Mouse (Mus musculus) liver, adult (tissue): ENCODE measurements around the gene Sbno2.

ENCODE experiments used
- GATA4 ChIP-seq: IDR thresholded peaks from 2 replicates; pipeline ENCODE4 v1.6.1; 2014; ENCODE audit warnings: mild to moderate bottlenecking, low read length; ENCODE audit not compliant: insufficient replicate concordance

Gene Sbno2

DNA sequence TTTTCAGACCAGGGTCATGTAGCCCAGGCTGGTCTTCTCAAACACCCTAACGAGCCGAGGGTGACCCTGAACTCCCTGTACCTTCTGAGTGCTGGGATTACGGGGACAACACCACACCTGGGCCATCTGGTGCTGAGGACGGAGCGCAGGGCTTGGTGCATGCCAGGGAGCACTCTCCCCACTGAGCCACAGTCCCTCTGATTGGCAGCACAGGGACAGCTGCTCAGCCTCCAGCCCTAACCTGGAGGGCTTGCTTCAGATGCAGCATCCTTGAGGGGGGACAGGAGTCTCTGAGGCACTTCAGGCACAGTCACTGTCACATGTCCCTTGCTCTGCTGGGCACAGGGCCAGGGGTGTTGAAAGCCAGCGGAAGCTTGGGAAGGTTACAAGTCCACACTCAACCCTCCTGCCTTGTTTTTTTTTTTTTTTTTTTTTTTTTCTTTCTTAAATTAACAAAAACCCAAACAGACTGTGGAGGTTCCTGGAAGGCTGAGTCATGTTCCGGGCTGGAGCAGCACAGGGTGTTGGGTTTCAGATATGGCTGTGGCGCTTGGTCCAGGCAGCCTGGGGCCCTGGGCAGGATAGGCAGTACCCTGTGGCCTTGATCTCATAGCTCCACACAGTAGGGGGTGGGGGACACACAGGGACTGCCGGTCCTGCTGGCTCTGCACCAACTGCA lies 34.4 kb downstream of the Sbno2 start:
- peak; percentile 75; the same call in 1 of the 2 replicates for TF ChIP-seq GATA4

- no peak for TF ChIP-seq GATA4
These were observed 35.4 kb downstream of the Sbno2 start for GRCm38 (mm10) chr10:80069948-80070450.

DNA sequence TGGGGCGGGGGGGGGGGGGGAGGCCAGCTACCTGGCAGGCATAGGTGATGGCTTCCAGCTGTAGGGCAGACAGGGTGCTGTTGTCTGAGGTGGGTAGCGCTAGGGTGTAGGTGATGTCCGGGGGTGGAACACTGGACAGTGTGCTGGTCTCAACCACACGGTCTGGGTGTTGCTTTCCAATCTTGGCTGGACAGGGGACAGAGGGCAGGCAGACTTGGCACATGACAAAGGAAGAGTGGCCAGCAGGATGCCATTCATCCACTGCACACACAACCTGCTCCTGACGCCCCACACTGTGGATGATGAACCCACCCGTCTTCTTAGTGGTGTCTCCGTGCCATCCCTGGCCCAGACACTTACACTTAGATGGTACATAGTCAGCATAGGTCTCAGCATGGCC lies 36.1 kb downstream of the Sbno2 start:
- no peak for TF ChIP-seq GATA4

DNA sequence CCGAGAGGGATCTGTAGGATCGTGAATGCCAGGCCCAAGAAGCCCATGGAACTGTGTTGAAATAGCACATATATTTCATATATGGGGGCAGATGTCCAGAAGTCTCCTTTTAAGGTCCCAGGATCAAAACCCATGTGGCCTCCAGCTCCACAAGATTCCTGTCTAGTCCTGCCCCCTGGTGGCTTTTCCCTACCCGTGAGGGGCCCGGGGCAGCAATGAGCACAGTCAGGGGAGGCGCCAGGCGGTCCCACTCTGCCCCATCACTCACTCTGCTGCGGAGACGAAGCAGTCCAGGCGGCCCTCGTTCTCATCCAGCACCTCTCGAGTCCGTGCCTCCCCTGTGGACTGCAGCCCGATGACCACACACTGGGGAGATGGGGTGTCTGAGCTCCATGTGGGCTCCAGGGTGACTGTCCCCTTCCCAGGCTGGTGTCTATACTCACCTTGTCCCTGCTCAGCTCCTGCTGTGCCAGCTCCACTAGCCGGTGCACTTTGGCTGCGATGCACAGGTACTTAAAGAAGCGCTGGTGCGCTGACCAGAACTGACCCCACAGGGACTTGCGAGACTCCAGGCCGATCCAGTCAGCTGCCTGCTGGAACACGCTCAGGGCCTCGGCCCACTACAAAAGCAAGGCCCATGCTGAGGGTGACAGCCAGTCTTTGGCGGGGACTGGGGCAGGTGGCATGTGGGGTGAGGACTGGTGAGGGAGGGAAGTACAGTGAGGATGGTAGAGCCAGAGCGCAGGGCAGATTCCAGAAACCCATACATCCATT lies 41.3 kb downstream of the Sbno2 start:
- TF ChIP-seq GATA4: no peak

DNA sequence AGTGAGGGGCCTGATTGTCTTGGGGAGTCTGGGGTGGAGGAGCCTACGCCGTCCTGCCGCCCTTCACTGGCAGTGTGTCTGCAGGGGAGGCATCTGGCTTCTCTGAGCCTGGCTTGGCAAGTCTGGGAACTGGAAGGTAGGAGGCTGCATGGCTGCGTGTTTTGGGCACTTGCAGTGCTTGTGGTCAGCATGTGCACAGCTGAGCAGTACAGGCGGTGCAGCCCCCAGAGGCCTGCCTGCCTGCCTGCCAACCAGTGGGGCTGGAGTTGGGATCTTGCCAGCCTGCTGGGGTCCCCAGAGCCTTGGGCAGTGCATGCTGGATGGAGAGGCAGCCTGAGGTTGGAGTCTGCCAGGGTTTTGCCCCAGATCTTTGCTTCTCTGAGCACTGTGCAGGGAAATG lies 42.3 kb downstream of the Sbno2 start:
- no peak for TF ChIP-seq GATA4

GRCm38 (mm10) chr10:80057683-80058326 lies 47.6 kb downstream of the Sbno2 start:
- no peak for TF ChIP-seq GATA4

GRCm38 (mm10) chr10:80056976-80057682 lies 48.2 kb downstream of the Sbno2 start:
- no peak for TF ChIP-seq GATA4

GRCm38 (mm10) chr10:80056506-80056905 lies 48.9 kb downstream of the Sbno2 start:
- TF ChIP-seq GATA4: no peak

GRCm38 (mm10) chr10:80055891-80056290 lies 49.5 kb downstream of the Sbno2 start:
- TF ChIP-seq GATA4: no peak

DNA sequence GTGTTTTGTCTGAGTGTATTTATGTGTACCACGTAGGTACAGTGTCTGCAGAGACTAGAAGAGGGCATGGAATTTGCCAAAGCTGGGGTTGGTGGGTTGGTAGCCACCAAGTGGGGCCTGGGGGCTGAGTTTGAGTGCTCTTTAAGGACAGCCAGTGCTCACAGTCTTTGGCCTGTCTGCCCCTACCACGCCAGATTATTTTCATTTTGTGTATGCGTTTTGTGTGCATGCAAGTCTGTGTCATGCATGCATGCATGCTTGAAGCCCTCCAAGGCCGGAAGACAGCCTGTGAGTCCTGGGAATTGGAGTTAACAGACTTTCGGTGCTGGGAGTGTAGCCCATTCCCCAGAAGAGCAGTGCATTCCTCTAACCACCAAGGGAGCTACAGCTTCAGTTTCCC lies 50.0 kb downstream of the Sbno2 start:
- TF ChIP-seq GATA4: no peak

DNA sequence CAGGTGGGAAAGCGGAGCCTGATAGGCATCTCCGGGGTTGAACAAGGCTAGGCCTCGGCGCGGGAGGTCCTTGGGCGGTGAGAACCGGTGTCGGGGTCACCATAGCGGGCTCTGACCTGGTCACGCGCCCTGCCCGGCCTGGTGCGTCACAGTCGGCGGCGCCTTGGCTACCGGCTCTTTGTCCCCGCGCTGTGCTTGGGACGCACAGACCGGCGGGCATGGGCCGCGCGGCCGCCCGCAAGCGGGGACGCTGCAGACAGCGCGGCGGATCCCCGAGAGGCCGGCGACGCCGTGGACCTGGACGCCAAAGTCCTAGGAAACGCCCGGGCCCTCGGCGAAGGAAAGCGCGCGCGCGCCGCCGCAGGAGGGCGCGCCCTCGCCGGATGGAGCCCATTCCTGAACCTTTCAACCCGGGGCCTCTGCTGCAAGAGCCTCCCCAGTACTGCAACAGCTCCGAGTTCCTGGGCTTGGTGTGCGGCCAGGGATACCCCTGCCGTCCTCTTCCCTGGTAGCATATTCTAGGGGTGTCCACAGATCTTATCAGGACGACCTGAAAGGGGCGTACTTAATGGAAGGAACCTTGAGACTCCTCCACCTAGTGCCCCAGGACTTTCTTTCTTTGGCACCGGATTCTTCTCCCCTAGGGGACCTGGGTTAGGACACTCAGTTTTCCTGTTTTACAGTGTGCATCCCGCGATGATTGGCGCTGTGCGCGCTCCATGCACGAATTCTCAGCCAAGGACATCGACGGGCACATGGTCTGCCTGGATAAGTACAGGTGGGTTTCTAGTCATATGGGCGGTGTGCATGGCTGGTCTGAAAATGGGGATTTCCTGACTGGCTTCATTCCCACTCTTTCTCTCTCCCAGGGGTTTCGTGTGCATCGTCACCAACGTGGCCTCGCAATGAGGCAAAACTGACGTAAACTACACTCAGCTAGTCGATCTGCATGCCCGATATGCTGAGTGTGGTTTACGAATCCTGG lies 51.2 kb downstream of the Sbno2 start:
- no peak for TF ChIP-seq GATA4

DNA sequence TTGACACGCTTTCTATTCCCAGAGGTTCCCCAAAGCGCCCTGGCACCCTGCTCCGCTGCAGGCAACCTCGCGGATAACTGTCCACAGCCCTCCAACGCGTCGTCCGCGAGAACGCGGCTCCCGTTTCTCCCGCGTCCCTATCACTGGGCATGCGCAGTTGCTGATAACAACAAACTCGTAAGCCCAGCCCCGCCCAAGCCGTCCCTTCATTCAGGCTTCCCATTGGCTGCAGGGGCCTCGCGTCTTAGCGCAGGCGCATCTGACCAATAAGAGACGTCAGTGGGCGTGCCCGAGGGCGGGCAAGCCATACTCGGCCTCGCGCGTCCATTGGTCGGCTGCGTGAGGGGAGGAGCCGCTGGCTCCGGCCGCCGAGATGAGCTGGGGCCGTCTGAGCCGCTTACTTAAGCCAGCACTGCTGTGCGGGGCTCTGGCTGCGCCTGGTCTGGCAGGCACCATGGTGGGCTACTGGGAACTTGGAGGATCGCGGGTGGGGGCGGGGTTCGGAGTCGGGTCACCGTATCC lies 52.1 kb downstream of the Sbno2 start:
- TF ChIP-seq GATA4: peak; percentile 83; the same call in 1 of the 2 replicates

DNA sequence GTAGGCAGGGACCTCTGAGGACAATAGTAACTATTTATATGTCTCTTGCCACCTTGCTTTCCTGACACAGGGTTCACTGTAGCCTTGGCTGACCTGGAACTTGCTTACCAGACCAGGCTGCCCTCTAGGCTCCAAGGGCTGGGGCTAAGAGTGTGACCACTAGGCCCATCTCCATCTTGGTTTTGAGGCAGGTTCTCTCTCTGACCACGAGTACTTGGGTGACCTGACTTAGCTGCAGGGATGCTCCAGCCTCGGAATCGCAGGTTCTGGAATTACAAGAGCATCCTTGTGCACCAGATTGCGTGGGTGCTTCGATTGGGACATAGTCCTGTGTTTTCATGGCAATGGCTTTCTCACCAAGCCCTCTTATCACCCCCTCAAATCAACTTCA lies 53.0 kb downstream of the Sbno2 start:
- peak; percentile 45; the same call in 1 of the 2 replicates for TF ChIP-seq GATA4
